Mouse (Mus musculus) thymus, adult 18-20 months (tissue): Measurements from ENCODE around the gene Gabrr2.
"Not testable (repeated sequence)": the region's sequence is repeated elsewhere in the genome, so short reads cannot be mapped to it uniquely, and the experiment has no call there.

ENCODE experiments used
- DNase-seq, 2 experiments: peaks; one replicate each; pipeline ENCODE4 v3.0.0; 2022; ENCODE audit warnings: mixed read lengths in 2 of 2

Gabrr2 gene

GRCm38 (mm10) chr4:33071337-33071736 lies 8.5 kb downstream of the Gabrr2 start:
- DNase-seq = no peak

GRCm38 (mm10) chr4:33072526-33073161 lies 9.8 kb downstream of the Gabrr2 start:
- peak; percentile 71 to 80 for DNase-seq

DNA sequence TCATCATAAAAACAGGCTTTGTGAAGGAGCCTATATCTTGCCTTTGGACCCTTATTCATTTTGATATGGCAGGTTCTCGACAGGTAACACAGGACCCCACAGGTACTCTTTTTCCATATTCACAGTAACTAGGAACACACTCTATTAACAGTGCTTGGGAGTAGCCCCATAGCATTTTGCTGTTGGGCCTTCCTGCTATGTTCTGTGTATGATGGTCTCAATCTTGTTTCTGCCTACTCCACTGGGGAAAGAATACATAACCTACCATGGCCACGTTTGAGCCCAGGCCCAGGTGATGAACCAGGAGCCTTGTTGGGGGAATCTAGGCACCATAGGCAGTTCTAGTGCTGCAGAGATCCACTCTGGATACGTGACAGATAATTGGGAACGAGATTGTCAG lies 11.6 kb downstream of the Gabrr2 start:
- no peak for DNase-seq

- no peak for DNase-seq
Observed at GRCm38 (mm10) chr4:33074851-33075250, 12.1 kb downstream of the Gabrr2 start.

GRCm38 (mm10) chr4:33075776-33076524 lies 13.2 kb downstream of the Gabrr2 start:
- DNase-seq = no peak

DNA sequence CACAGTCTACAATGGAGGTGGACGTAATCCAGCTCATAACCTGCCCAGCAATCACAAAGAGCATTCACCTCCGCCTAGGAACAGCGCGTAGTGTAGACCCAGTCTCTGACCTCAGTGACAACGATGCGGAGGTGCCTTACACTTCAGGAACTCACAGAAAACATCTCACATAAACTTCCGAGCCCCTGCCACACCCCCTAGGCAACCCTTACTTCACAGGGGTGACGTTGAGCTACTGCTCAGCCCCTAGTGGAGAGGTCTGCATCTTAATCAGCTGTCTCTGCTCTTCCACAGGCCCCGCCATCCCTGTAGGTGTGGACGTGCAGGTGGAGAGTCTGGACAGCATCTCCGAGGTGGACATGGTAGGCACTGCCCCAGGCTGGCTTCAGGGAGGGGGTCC lies 14.4 kb downstream of the Gabrr2 start:
- DNase-seq = no peak

DNA sequence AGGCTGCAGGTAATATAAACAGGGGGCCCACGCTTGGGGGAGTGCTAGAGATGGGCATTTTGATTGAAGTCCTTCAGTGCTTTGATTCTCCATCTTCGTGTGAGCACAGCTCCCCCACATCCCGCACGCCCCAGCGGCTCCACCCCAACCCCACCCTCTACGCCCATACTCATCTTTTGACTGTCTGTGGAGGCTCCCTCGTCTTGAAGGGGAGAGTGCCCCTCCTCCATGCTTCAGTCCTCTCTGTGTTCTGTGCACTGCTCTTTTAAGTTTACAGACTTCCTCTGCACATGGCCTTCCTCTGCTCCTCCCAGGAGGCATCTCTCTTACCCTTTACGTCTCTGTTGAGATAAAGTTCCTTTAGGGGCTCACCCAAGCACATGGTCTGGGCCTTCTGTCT lies 14.9 kb downstream of the Gabrr2 start:
- DNase-seq = peak; percentile 11 to 53

- no peak for DNase-seq
Observed at GRCm38 (mm10) chr4:33078492-33078891, 15.7 kb downstream of the Gabrr2 start.

DNA sequence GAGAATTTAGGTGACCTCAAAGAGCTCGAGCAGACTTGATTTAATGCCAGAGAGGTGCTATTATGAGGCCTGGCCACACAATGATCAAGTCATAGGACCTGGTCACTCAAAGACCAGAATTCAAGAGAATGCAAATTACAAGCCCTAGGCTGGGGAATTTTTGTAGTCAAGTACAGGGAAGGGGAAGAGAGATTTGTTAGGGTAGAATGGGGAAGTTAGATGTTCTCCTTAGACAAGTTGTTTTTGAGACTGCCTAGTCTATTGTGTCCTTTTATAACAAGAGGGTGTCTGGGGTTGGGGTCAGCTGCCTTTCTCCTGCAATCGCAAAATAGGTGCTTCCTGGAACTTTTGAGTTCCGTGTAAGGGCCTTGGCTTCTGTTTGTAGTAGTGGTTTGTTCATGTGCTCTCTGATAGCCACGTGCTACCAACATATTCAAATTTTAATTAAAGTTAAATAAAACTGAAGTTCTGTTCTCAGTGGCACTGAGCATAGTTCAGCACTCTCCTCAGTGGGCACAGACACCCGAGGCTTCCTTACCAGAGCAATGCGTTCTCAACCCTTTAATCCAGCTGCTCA lies 36.4 kb downstream of the Gabrr2 start:
- no peak for DNase-seq

DNA sequence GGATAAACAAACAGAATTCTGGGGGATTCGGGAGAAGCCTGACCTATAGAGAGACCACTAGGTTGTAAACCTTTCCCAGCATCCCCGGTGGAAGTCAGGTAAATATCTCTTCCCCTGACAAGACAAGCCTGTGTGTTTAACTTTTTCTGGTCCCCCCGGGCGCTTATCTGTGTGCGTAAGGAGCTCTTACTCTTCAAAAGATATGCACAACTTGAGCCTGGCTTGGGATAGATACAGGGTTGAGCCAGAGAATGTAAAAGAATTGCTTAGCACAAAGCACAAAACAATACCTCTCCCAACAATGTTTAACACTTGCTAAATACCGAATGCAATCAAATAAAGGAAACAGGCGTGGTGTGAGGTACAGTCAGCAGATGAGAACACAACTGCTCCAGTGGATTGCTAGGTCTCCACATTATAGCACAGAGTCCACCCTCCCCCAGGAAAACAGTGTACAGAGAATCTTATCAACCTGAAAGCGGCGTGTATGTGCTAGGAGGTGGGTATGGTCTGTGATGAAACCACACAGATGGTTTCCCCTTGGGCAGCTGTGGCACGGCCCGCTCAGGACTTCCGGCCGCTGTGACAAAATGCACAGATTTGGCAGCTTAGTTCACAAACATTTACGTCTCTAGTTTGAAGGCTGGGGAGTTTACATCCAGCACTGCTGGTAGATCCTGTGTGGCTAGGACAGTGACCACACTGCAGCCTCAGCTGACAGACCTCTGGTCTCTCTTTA lies 47.1 kb downstream of the Gabrr2 start:
- DNase-seq = no peak

- no peak for DNase-seq
Observed at GRCm38 (mm10) chr4:33110845-33111244, 48.0 kb downstream of the Gabrr2 start.

DNA sequence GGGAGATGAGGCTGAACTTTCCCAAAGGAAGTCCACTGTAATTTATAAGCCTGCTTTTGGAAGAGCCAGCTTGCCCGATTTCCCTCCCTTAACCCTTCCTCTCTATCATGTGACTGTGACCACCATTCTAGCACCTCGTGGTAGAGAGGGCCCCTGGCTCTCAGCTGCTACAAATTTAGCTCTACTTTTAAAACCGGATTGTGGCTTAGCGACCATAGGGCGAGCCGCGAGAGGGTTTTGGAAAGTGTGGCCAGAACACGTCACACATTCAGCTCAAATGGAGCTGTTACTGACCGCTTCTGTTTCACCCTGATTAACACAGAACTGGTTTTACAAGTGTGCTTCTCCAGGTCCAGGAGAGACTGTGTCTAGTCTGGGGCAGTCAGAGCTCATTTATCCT lies 48.6 kb downstream of the Gabrr2 start:
- no peak for DNase-seq

DNA sequence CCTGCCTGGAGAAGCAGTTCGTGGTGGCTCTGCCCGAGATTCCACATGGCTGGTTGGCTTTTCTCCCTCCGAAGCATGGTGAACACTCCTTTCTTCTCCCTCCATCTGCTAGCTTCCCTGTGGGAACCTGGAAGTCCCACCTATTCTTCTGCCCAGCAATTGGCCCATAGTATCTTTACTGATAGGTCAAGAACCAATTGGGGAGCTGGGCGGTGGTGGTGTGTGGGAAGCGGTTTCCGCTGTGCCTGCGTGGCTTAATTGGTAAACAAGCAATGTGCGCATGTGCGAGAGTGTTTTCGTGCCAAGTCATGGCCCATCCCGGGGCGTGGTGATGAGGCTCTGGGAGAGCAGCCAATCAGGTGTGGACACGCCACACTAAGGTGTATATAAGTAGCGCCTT lies 50.1 kb downstream of the Gabrr2 start:
- DNase-seq = not testable (repeated sequence)

DNA sequence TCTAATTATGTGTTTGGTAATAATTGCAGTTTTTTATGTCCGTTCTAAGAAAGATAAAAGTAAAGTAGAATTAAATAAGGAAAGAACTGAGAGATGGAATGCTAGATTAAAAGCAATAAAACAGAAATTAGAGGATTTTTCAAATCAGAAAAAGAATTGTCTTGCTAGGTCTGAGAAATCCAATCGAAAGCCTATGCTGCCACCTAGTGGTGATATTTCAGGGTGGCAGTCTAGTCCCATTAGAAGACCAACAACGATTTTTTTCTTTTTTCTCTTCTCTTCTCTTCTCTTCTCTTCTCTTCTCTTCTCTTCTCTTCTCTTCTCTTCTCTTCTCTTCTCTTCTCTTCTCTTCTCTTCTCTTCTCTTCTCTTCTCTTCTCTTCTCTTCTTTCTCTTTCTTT lies 56.3 kb downstream of the Gabrr2 start:
- peak; percentile 20 to 31 for DNase-seq

- DNase-seq = peak in 1 of 2 experiments; percentile 22
Observed at GRCm38 (mm10) chr4:33124493-33124892, 61.7 kb downstream of the Gabrr2 start.

GRCm38 (mm10) chr4:33125409-33126084 lies 62.7 kb downstream of the Gabrr2 start:
- DNase-seq = no peak

DNA sequence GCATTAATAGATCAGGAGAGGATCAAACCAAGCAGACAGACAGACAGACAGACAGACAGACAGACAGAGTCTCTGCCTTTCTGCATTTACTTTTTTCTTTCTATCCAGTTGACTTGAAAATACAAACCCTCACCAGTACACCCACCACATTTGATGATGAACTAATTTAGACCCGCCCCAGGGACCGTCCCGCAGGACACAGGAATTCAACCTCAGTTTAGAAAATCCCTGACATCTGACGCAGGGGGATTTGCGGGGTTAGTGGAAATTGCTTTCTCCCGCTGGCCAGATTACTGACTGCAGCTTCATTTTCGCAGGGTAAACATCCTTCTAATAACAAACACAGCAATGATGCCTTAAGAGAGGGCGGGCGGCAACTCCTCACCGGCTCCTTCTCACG lies 69.4 kb downstream of the Gabrr2 start, which contains the start of gene Gabrr1:
Gene Gabrr1 (plus strand): TSS at position 301 of the 400 bp plus-strand sequence.
- no peak for DNase-seq
